Mouse (Mus musculus): ENCODE measurements at regions not wholly inside any gene's neighbourhood (a gene's known extent, or its start where the extent isn't known, plus 50 kb on each side); places are given as distances from the start of the nearest gene placed in this dataset.

DNA sequence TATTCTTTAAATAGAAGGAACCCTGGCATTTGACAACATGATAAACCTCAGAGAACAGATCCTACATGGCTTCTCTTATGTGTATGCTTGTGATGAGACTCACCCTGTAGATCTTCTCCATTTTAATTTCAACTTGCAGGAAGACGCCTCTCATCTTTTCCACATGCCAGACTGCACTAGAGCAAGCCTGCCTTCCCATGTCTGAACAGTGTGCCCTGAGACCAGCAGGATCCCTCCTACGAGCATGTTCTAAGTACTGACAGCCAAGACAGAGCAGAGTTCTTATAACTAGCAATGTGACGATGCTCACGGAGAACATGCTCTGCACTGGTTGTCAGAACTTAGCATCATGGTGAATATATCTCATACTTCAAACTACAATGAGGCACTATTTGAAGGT lies 277.5 kb upstream of the BB014433 start:
- H3K36me3 ChIP-seq, result no peaks in the 10 kb centered on the region
- H3K4me1 ChIP-seq, result peaks cover 4% of the 10 kb centered on the region; the same call in 1 of the 2 replicates
- H3K4me2 ChIP-seq, result no peak overlapping the region
- no peak for ATAC-seq (ENCODE audit: low FRiP score)
- no peaks in the 10 kb centered on the region for H3K9me3 ChIP-seq (replicated peaks)
- no peak overlapping the region for H3K4me3 ChIP-seq (replicated peaks)
- no peak overlapping the region for H3K9ac ChIP-seq (replicated peaks)
- no peaks in the 10 kb centered on the region for H3K27me3 ChIP-seq (replicated peaks)
- 91% methylated on average over 4 of the region's 4 CpGs for WGBS
- no peak overlapping the region for H3K27ac ChIP-seq (replicated peaks)

- Histone ChIP-seq H3K4me1 (peaks cover 6% of the 10 kb centered on the region; the same call in 1 of the 2 replicates), H3K27ac (replicated peaks) (no peak overlapping the region), H3K9ac (replicated peaks) (no peak overlapping the region), H3K9me3 (replicated peaks) (no peaks in the 10 kb centered on the region), H3K36me3 (no peaks in the 10 kb centered on the region), H3K4me3 (replicated peaks) (no peak overlapping the region), H3K27me3 (replicated peaks) (no peaks in the 10 kb centered on the region), H3K4me2 (no peak overlapping the region)
- WGBS, result 56% methylated on average over 16 of the region's 16 CpGs
- peak; percentile 87 for ATAC-seq (ENCODE audit: low FRiP score)
These were observed 272.4 kb upstream of the BB014433 start for GRCm38 (mm10) chr8:15318082-15318816.

GRCm38 (mm10) chr8:15313481-15313880 lies 267.6 kb upstream of the BB014433 start:
- no peaks in the 10 kb centered on the region for H3K27me3 ChIP-seq (replicated peaks)
- no peaks in the 10 kb centered on the region for H3K36me3 ChIP-seq
- no peak for ATAC-seq (ENCODE audit: low FRiP score)
- H3K27ac ChIP-seq (replicated peaks), result no peak overlapping the region
- 86% methylated on average over 5 of the region's 5 CpGs for WGBS
- peaks cover 7% of the 10 kb centered on the region; the same call in 1 of the 2 replicates for H3K4me1 ChIP-seq
- no peak overlapping the region for H3K9ac ChIP-seq (replicated peaks)
- no peak overlapping the region for H3K4me2 ChIP-seq
- H3K9me3 ChIP-seq (replicated peaks), result no peaks in the 10 kb centered on the region
- H3K4me3 ChIP-seq (replicated peaks), result no peak overlapping the region

DNA sequence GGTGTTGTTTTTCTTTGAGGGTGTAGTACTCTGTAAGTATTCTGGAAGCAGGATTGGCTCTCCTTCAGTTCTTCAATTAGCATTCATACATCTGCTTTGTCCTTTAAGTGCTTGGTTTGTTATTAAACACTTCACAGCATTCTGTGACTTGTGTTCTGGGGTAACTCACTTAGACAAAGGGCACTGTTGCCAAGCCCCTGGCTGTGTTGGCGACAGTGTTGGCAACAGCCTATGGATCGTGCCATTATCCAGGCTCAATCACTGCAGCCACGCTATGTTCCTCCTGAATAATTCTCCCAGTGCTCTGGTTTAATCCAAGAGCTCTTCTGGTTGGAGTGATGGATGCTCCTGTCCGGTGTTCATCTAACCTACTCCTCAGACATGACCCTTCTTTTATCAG lies 265.6 kb upstream of the BB014433 start:
- 67% methylated on average over 4 of the region's 4 CpGs for WGBS
- Histone ChIP-seq H3K27me3 (replicated peaks) (no peaks in the 10 kb centered on the region), H3K36me3 (no peaks in the 10 kb centered on the region), H3K4me1 (0 out of 2 replicates have a peak, but pooled peaks cover 2% of the 10 kb centered on the region), H3K4me3 (replicated peaks) (no peak overlapping the region), H3K4me2 (no peak overlapping the region), H3K9me3 (replicated peaks) (no peaks in the 10 kb centered on the region), H3K27ac (replicated peaks) (no peak overlapping the region), H3K9ac (replicated peaks) (no peak overlapping the region)
- no peak for ATAC-seq (ENCODE audit: low FRiP score)

GRCm38 (mm10) chr8:15311045-15311444 lies 265.2 kb upstream of the BB014433 start:
- Histone ChIP-seq H3K9me3 (replicated peaks) (no peaks in the 10 kb centered on the region), H3K4me1 (0 out of 2 replicates have a peak, but pooled peaks cover 2% of the 10 kb centered on the region), H3K27ac (replicated peaks) (no peak overlapping the region), H3K4me2 (no peak overlapping the region), H3K27me3 (replicated peaks) (no peaks in the 10 kb centered on the region), H3K4me3 (replicated peaks) (no peak overlapping the region), H3K36me3 (no peaks in the 10 kb centered on the region), H3K9ac (replicated peaks) (no peak overlapping the region)
- 77% methylated on average over 7 of the region's 7 CpGs for WGBS
- ATAC-seq (ENCODE audit: low FRiP score), result no peak

DNA sequence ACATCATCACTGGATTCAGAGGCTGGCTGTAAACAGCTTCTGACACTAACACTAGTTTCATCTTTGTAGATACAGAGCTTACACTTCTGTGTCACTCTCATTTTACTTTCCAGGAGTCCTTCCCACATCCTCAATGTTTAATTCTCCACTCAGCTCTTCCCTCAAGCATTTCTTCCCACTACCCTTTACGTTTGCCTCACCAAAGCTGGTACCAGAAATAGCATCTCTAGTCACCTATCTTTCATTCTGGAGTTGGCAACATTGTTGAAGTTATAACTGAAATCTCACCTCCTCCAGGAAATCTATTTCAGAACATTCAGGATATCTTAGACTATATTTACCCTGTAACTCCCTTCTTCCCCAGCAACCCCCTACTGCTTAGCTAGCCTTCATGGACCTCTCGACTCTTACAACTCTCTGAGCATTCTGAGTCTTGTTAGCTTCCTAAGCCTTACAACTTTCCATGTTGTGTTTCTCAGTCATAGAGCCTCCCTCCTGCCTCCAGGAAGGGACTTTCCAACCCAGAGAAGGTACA lies 258.3 kb upstream of the BB014433 start:
- no peaks in the 10 kb centered on the region for H3K4me1 ChIP-seq
- no peak overlapping the region for H3K4me2 ChIP-seq
- no peaks in the 10 kb centered on the region for H3K27me3 ChIP-seq (replicated peaks)
- no peak overlapping the region for H3K9ac ChIP-seq (replicated peaks)
- H3K9me3 ChIP-seq (replicated peaks), result no peaks in the 10 kb centered on the region
- no peak for ATAC-seq (ENCODE audit: low FRiP score)
- H3K27ac ChIP-seq (replicated peaks), result no peak overlapping the region
- no peaks in the 10 kb centered on the region for H3K36me3 ChIP-seq
- 94% methylated on average over 2 of the region's 2 CpGs for WGBS
- no peak overlapping the region for H3K4me3 ChIP-seq (replicated peaks)

DNA sequence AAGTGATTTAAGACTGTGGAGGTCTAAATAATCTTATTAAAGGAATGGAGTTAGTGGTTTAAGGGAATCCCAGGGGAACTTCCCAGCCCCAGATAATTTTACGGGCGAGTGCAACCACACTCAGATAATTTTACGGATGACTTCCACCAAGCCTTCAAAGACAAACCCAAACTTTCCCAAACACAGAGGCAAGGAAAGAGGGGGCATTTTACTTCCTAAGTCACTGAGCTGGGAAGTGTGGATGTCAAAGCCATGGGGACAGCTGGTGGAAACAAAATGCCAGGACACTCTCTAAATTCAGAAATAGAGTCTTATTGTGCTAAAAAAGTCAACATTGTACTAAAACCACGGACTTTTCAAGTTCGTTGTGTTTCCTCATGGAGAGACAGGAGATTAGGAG lies 227.9 kb upstream of the BB014433 start:
- H3K36me3 ChIP-seq, result no peaks in the 10 kb centered on the region
- no peak overlapping the region for H3K9ac ChIP-seq (replicated peaks)
- H3K4me2 ChIP-seq, result no peak overlapping the region
- 53% methylated on average over 5 of the region's 5 CpGs for WGBS
- H3K4me1 ChIP-seq, result peaks cover 7% of the 10 kb centered on the region; the same call in 1 of the 2 replicates
- no peaks in the 10 kb centered on the region for H3K9me3 ChIP-seq (replicated peaks)
- no peaks in the 10 kb centered on the region; the same call in 1 of the 2 replicates for H3K27me3 ChIP-seq (replicated peaks)
- no peak overlapping the region for H3K27ac ChIP-seq (replicated peaks)
- no peak for ATAC-seq (ENCODE audit: low FRiP score)
- H3K4me3 ChIP-seq (replicated peaks), result no peak overlapping the region

DNA sequence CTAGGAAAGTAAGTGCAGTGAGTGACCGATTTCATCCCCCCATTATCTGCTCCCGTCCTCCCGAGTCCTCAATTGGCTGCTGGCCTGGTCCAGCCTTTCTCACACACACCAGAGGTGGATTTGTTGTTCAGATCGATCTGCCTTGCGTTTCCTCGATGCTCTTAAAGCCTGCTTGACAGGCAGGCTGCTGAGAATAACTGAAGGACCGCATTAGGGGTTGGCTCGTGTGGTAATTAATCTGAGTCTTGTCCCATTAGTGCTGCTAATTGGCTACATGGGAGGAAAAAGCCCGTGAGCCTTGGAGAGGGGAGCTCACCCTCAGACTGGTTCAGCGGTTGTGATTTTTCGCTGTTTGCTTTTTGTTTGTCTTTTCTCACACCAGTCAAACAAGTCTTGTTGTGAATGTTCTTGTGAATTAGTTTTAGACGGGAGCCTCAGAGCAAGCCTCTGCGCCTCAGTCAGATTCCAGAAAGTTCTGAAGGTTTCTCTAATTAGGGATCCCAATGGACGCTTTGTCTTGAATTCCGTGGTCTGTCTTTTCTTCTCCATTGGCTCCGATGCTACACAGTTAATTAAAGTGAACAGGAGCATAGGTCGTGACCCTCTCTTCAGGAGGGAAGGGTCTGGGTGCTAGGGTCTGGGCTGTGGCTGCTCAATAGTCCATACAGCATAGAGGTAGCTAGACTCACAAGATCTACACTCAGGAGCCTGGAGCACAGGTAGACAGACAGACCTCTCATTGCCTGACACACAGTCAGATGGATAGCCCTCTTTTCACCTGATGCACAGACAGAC lies 226.1 kb upstream of the BB014433 start:
- Histone ChIP-seq H3K27me3 (replicated peaks) (no peaks in the 10 kb centered on the region; the same call in 1 of the 2 replicates), H3K9me3 (replicated peaks) (no peaks in the 10 kb centered on the region), H3K36me3 (no peaks in the 10 kb centered on the region), H3K4me2 (no peak overlapping the region), H3K9ac (replicated peaks) (no peak overlapping the region), H3K4me1 (peaks cover 7% of the 10 kb centered on the region; the same call in 1 of the 2 replicates), H3K27ac (replicated peaks) (no peak overlapping the region), H3K4me3 (replicated peaks) (no peak overlapping the region)
- WGBS, result 34% methylated on average over 17 of the region's 17 CpGs
- ATAC-seq (ENCODE audit: low FRiP score), result no peak

DNA sequence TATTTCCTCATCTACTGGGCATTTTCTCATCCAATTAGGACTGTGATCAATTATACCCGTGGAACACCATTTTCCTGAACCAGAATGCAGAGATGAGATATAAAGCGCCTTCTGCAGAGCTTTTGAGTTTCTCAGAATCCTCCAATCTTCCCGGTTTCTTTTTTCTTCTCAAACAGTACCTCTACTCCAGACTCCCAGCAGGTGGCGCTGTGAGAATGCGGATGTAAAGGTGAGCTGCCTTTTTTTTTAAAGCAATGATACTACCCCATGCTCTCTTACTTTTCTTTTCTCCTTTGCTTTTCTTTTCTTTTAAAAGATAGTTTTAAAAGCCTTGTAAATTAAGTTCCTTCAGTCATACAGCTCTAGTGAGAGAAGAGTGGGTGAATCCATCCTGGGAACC lies 224.4 kb upstream of the BB014433 start:
- peaks cover 7% of the 10 kb centered on the region; the same call in 1 of the 2 replicates for H3K4me1 ChIP-seq
- no peaks in the 10 kb centered on the region for H3K9me3 ChIP-seq (replicated peaks)
- ATAC-seq (ENCODE audit: low FRiP score), result peak; percentile 35; the same call in 1 of the 2 replicates
- H3K4me3 ChIP-seq (replicated peaks), result no peak overlapping the region
- H3K4me2 ChIP-seq, result peak overlapping the region; percentile 21; the same call in 1 of the 2 replicates
- 14% methylated on average over 5 of the region's 5 CpGs for WGBS
- no peaks in the 10 kb centered on the region for H3K36me3 ChIP-seq
- H3K27me3 ChIP-seq (replicated peaks), result no peaks in the 10 kb centered on the region; the same call in 1 of the 2 replicates
- H3K9ac ChIP-seq (replicated peaks), result no peak overlapping the region
- H3K27ac ChIP-seq (replicated peaks), result no peak overlapping the region

DNA sequence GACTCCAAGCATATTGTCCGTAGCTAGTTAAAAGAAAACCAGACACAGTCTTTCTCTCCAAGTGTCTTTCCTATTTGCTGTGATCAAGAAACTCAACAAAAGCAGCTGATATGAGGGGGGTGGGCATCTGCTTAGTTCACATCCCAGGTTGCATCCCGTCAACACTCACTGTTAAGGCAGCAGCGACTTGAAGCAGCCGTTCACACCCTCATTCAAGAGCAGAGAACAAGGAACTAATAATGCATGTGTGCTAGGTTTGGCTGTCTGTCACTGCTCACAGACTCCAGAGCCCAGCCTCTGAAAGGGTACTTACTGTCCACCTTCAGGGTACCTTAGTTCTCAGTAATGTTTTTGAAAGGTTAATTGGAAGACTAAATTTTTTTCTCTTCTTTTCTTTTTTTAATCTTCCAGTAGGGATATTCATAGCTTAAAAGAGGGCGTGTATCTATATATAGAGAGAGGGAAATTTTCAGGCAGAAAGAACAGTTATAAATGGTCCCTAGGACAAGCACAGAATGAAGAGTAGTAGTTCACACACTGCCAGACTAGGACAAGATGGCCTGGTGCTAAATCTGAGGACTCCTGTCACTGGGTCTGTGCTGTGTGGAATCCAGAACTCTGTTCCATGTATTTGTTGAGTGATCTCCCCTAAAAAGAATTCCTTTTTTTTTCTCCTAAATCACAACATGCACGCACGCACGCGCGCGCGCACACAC lies 199.1 kb upstream of the BB014433 start:
- Histone ChIP-seq H3K27ac (replicated peaks) (no peak overlapping the region), H3K36me3 (no peaks in the 10 kb centered on the region), H3K9me3 (replicated peaks) (no peaks in the 10 kb centered on the region), H3K4me2 (no peak overlapping the region), H3K9ac (replicated peaks) (no peak overlapping the region), H3K4me3 (replicated peaks) (no peak overlapping the region), H3K4me1 (no peaks in the 10 kb centered on the region), H3K27me3 (replicated peaks) (no peaks in the 10 kb centered on the region)
- WGBS, result 94% methylated on average over 12 of the region's 12 CpGs
- no peak for ATAC-seq (ENCODE audit: low FRiP score)

GRCm38 (mm10) chr8:15235410-15235809 lies 189.5 kb upstream of the BB014433 start:
- Histone ChIP-seq H3K9me3 (replicated peaks) (no peaks in the 10 kb centered on the region), H3K4me2 (no peak overlapping the region), H3K27ac (replicated peaks) (no peak overlapping the region), H3K4me3 (replicated peaks) (no peak overlapping the region), H3K9ac (replicated peaks) (no peak overlapping the region), H3K36me3 (no peaks in the 10 kb centered on the region), H3K27me3 (replicated peaks) (no peaks in the 10 kb centered on the region), H3K4me1 (no peaks in the 10 kb centered on the region)
- WGBS, result 53% methylated on average over 3 of the region's 3 CpGs
- peak; percentile 53 for ATAC-seq (ENCODE audit: low FRiP score)

All from neural tube, embryonic 15.5 days (tissue).